Mouse (Mus musculus): Measurements from ENCODE around the gene Rnps1. TPM values are rescaled to one million over a fixed set of nuclear protein-coding genes. Genes with fewer than 3 reads are reported as not detected.

Rnps1 gene
- polyA plus RNA-seq, 1 experiment: 76.7 TPM

- Histone ChIP-seq H3K4me1 (ENCODE audit: control insufficient read depth, insufficient read depth, insufficient read length, low read length) (no peaks in the 10 kb centered on the region; the same call in 1 of the 2 replicates), H3K36me3 (ENCODE audit: control insufficient read depth, insufficient read depth, low read length) (peaks cover 25% of the 10 kb centered on the region), H3K27me3 (ENCODE audit: control insufficient read depth, insufficient read depth, low read length) (no peaks in the 10 kb centered on the region), H3K27ac (ENCODE audit: insufficient read depth, low read depth, low read length) (no peak overlapping the region), H3K4me3 (ENCODE audit: low read depth, low read length) (no peak overlapping the region)
- peak; percentile 60; the same call in 1 of the 2 replicates for TF ChIP-seq CTCF (IDR thresholded peaks at IDR 0.05; ENCODE audit: extremely low read depth, insufficient read length, insufficient replicate concordance, low read depth, low read length)
- no peak for TF ChIP-seq POLR2A (IDR thresholded peaks at IDR 0.05; ENCODE audit: low read depth, low read length)
- WGBS: 4% methylated on average over 2 of the region's 2 CpGs
Measured at GRCm38 (mm10) chr17:24389865-24390264, 24.5 kb upstream of the Rnps1 start.

GRCm38 (mm10) chr17:24391149-24391548 lies 23.2 kb upstream of the Rnps1 start:
- Histone ChIP-seq H3K27me3 (ENCODE audit: control insufficient read depth, insufficient read depth, low read length) (no peaks in the 10 kb centered on the region), H3K4me3 (ENCODE audit: low read depth, low read length) (no peak overlapping the region), H3K27ac (ENCODE audit: insufficient read depth, low read depth, low read length) (no peak overlapping the region), H3K36me3 (ENCODE audit: control insufficient read depth, insufficient read depth, low read length) (peaks cover 16% of the 10 kb centered on the region), H3K4me1 (ENCODE audit: control insufficient read depth, insufficient read depth, insufficient read length, low read length) (no peaks in the 10 kb centered on the region; the same call in 1 of the 2 replicates)
- TF ChIP-seq CTCF (IDR thresholded peaks at IDR 0.05; ENCODE audit: extremely low read depth, insufficient read length, insufficient replicate concordance, low read depth, low read length) (peak; percentile 41; the same call in 1 of the 2 replicates), POLR2A (IDR thresholded peaks at IDR 0.05; ENCODE audit: low read depth, low read length) (no peak)
- WGBS: 79% methylated on average over 8 of the region's 8 CpGs

GRCm38 (mm10) chr17:24393527-24393926 lies 20.8 kb upstream of the Rnps1 start:
- Histone ChIP-seq H3K36me3 (ENCODE audit: control insufficient read depth, insufficient read depth, low read length) (peaks cover 9% of the 10 kb centered on the region), H3K27me3 (ENCODE audit: control insufficient read depth, insufficient read depth, low read length) (no peaks in the 10 kb centered on the region), H3K4me1 (ENCODE audit: control insufficient read depth, insufficient read depth, insufficient read length, low read length) (no peaks in the 10 kb centered on the region; the same call in 1 of the 2 replicates), H3K27ac (ENCODE audit: insufficient read depth, low read depth, low read length) (no peak overlapping the region), H3K4me3 (ENCODE audit: low read depth, low read length) (no peak overlapping the region)
- WGBS: 16% methylated on average over 4 of the region's 4 CpGs
- TF ChIP-seq CTCF (IDR thresholded peaks at IDR 0.05; ENCODE audit: extremely low read depth, insufficient read length, insufficient replicate concordance, low read depth, low read length) (no peak), POLR2A (IDR thresholded peaks at IDR 0.05; ENCODE audit: low read depth, low read length) (no peak)

GRCm38 (mm10) chr17:24394456-24394855 lies 19.9 kb upstream of the Rnps1 start:
- TF ChIP-seq POLR2A (IDR thresholded peaks at IDR 0.05; ENCODE audit: low read depth, low read length): no peak
- TF ChIP-seq CTCF (IDR thresholded peaks at IDR 0.05; ENCODE audit: extremely low read depth, insufficient read length, insufficient replicate concordance, low read depth, low read length): no peak
- H3K36me3 ChIP-seq (ENCODE audit: control insufficient read depth, insufficient read depth, low read length): peaks cover 11% of the 10 kb centered on the region
- H3K4me1 ChIP-seq (ENCODE audit: control insufficient read depth, insufficient read depth, insufficient read length, low read length): no peaks in the 10 kb centered on the region; the same call in 1 of the 2 replicates
- H3K27me3 ChIP-seq (ENCODE audit: control insufficient read depth, insufficient read depth, low read length): no peaks in the 10 kb centered on the region
- no peak overlapping the region for H3K4me3 ChIP-seq (ENCODE audit: low read depth, low read length)
- no peak overlapping the region for H3K27ac ChIP-seq (ENCODE audit: insufficient read depth, low read depth, low read length)
- 76% methylated on average over 7 of the region's 7 CpGs for WGBS

- no peaks in the 10 kb centered on the region for H3K27me3 ChIP-seq (ENCODE audit: control insufficient read depth, insufficient read depth, low read length)
- 86% methylated on average over 3 of the region's 3 CpGs for WGBS
- no peak overlapping the region for H3K27ac ChIP-seq (ENCODE audit: insufficient read depth, low read depth, low read length)
- H3K36me3 ChIP-seq (ENCODE audit: control insufficient read depth, insufficient read depth, low read length): peaks cover 42% of the 10 kb centered on the region
- H3K4me3 ChIP-seq (ENCODE audit: low read depth, low read length): no peak overlapping the region
- no peak for TF ChIP-seq POLR2A (IDR thresholded peaks at IDR 0.05; ENCODE audit: low read depth, low read length)
- TF ChIP-seq CTCF (IDR thresholded peaks at IDR 0.05; ENCODE audit: extremely low read depth, insufficient read length, insufficient replicate concordance, low read depth, low read length): no peak
- H3K4me1 ChIP-seq (ENCODE audit: control insufficient read depth, insufficient read depth, insufficient read length, low read length): no peaks in the 10 kb centered on the region
Measured at GRCm38 (mm10) chr17:24402371-24402770, 12.0 kb upstream of the Rnps1 start.

GRCm38 (mm10) chr17:24407116-24407803 lies 7.1 kb upstream of the Rnps1 start:
- Histone ChIP-seq H3K4me3 (ENCODE audit: low read depth, low read length) (no peak overlapping the region), H3K27ac (ENCODE audit: insufficient read depth, low read depth, low read length) (no peak overlapping the region), H3K4me1 (ENCODE audit: control insufficient read depth, insufficient read depth, insufficient read length, low read length) (no peaks in the 10 kb centered on the region), H3K27me3 (ENCODE audit: control insufficient read depth, insufficient read depth, low read length) (no peaks in the 10 kb centered on the region), H3K36me3 (ENCODE audit: control insufficient read depth, insufficient read depth, low read length) (peaks cover 59% of the 10 kb centered on the region)
- WGBS: 93% methylated on average over 12 of the region's 12 CpGs
- TF ChIP-seq POLR2A (IDR thresholded peaks at IDR 0.05; ENCODE audit: low read depth, low read length): no peak
- no peak for TF ChIP-seq CTCF (IDR thresholded peaks at IDR 0.05; ENCODE audit: extremely low read depth, insufficient read length, insufficient replicate concordance, low read depth, low read length)

GRCm38 (mm10) chr17:24413557-24414211 lies 681 bp upstream of the Rnps1 start:
- WGBS: 6% methylated on average over 22 of the region's 22 CpGs
- TF ChIP-seq CTCF (IDR thresholded peaks at IDR 0.05; ENCODE audit: extremely low read depth, insufficient read length, insufficient replicate concordance, low read depth, low read length) (peak; percentile 37; the same call in 1 of the 2 replicates), POLR2A (IDR thresholded peaks at IDR 0.05; ENCODE audit: low read depth, low read length) (no peak)
- peak overlapping the region; percentile 94 for H3K27ac ChIP-seq (ENCODE audit: insufficient read depth, low read depth, low read length)

More at GRCm38 (mm10) chr17:24413557-24414211, 681 bp upstream of the Rnps1 start:
- Histone ChIP-seq H3K27me3 (ENCODE audit: control insufficient read depth, insufficient read depth, low read length) (no peaks in the 10 kb centered on the region), H3K4me3 (ENCODE audit: low read depth, low read length) (peak overlapping the region; percentile 68), H3K36me3 (ENCODE audit: control insufficient read depth, insufficient read depth, low read length) (peaks cover 34% of the 10 kb centered on the region), H3K4me1 (ENCODE audit: control insufficient read depth, insufficient read depth, insufficient read length, low read length) (peaks cover 5% of the 10 kb centered on the region; the same call in 1 of the 2 replicates)
